Mouse (Mus musculus): ENCODE measurements around the gene Atxn7l3b.
"Not testable (repeated sequence)": the region's sequence is repeated elsewhere in the genome, so short reads cannot be mapped to it uniquely, and the experiment has no call there.

Gene Atxn7l3b

GRCm38 (mm10) chr10:112928452-112929221 is at the start of gene Atxn7l3b:
Gene Atxn7l3b (minus strand): TSS chr10:112929001.
- CTCF ChIA-PET = no interaction called here

GRCm38 (mm10) chr10:112977586-112977985 is 48.8 kb upstream of the Atxn7l3b start:
- CTCF ChIA-PET = no interaction called here

- CTCF ChIA-PET = no interaction called here
Measured at GRCm38 (mm10) chr10:112973286-112974026, 44.7 kb upstream of the Atxn7l3b start.

GRCm38 (mm10) chr10:112970002-112970589 is 41.3 kb upstream of the Atxn7l3b start:
- CTCF ChIA-PET = no interaction called here

- CTCF ChIA-PET = no interaction called here
Measured at GRCm38 (mm10) chr10:112967578-112967977, 38.8 kb upstream of the Atxn7l3b start.

GRCm38 (mm10) chr10:112962216-112962615 is 33.4 kb upstream of the Atxn7l3b start:
- CTCF ChIA-PET = not testable (repeated sequence)

GRCm38 (mm10) chr10:112954140-112954539 is 25.3 kb upstream of the Atxn7l3b start:
- CTCF ChIA-PET = no interaction called here

- CTCF ChIA-PET = no interaction called here
Measured at GRCm38 (mm10) chr10:112948453-112948852, 19.7 kb upstream of the Atxn7l3b start.

- CTCF ChIA-PET = no interaction called here
Measured at GRCm38 (mm10) chr10:112929222-112929615, 418 bp upstream of the Atxn7l3b start.

GRCm38 (mm10) chr10:112926961-112927360 is 1.8 kb downstream of the Atxn7l3b start:
- CTCF ChIA-PET = no interaction called here

- CTCF ChIA-PET = no interaction called here
Measured at GRCm38 (mm10) chr10:112926271-112926670, 2.5 kb downstream of the Atxn7l3b start.

GRCm38 (mm10) chr10:112916575-112917190 is 12.1 kb downstream of the Atxn7l3b start:
- CTCF ChIA-PET = no interaction called here

GRCm38 (mm10) chr10:112900243-112900642 is 28.6 kb downstream of the Atxn7l3b start:
- CTCF ChIA-PET = no interaction called here

GRCm38 (mm10) chr10:112899796-112900195 is 29.0 kb downstream of the Atxn7l3b start:
- CTCF ChIA-PET = no interaction called here

GRCm38 (mm10) chr10:112896636-112897035 is 32.2 kb downstream of the Atxn7l3b start:
- CTCF ChIA-PET = no interaction called here

GRCm38 (mm10) chr10:112893622-112894252 is 35.1 kb downstream of the Atxn7l3b start:
- CTCF ChIA-PET = no interaction called here

- CTCF ChIA-PET = no interaction called here
Measured at GRCm38 (mm10) chr10:112884064-112884463, 44.7 kb downstream of the Atxn7l3b start.

- CTCF ChIA-PET = no interaction called here
Measured at GRCm38 (mm10) chr10:112883688-112884004, 45.2 kb downstream of the Atxn7l3b start.

- CTCF ChIA-PET = no interaction called here
Measured at GRCm38 (mm10) chr10:112882789-112883687, 45.8 kb downstream of the Atxn7l3b start.

- CTCF ChIA-PET = no interaction called here
Measured at GRCm38 (mm10) chr10:112882149-112882548, 46.7 kb downstream of the Atxn7l3b start.

All from spleen, embryonic (tissue).